Mouse (Mus musculus): ENCODE data around the gene Trmt1.

DNA sequence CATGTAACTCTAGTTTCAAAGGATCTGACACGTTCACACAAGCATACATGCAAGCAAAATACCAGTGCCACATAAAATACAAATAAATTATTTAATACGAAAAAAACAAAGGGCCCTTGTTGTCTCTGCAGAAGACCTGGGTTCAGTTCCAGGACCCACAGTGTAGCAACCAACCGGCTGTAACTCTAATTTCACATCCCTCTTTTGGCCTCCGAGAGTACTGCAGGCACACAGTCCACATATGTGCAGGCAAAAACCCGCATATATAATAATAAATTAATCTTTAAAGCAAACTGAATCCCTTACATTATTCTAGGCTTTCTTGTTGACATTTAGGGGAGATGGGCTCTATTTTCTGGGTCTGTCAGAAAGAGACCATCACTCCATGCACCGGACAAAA is 39.3 kb upstream of the Trmt1 start:
- TF ChIP-seq POLR2A (IDR thresholded peaks at IDR 0.05; ENCODE audit: control insufficient read depth, low read depth, low read length) (no peak), CTCF (IDR thresholded peaks at IDR 0.05; ENCODE audit: control insufficient read depth, insufficient read depth, insufficient replicate concordance, low read depth, low read length) (no peak)
